Mouse (Mus musculus) liver, adult 10 weeks (tissue): ENCODE results near the gene Vma21-ps. TPM values are rescaled to one million over a fixed set of nuclear protein-coding genes. Genes with fewer than 3 reads are reported as not detected.

Experiments used
- polyA plus RNA-seq: library from polyadenylated mRNA; stranded (reverse); fragments of 350-450 nt; fragmentation: Illumina TruSeq; extraction: RNeasy Lipid Tissue Mini Kit (QIAGEN cat#74804); gene quantifications from one replicate; pipeline ENCODE4 v1.2.3, GENCODE M21; 2014; ENCODE audit warnings: low read depth, low replicate concordance

Gene Vma21-ps
- polyA plus RNA-seq, result not detected

DNA sequence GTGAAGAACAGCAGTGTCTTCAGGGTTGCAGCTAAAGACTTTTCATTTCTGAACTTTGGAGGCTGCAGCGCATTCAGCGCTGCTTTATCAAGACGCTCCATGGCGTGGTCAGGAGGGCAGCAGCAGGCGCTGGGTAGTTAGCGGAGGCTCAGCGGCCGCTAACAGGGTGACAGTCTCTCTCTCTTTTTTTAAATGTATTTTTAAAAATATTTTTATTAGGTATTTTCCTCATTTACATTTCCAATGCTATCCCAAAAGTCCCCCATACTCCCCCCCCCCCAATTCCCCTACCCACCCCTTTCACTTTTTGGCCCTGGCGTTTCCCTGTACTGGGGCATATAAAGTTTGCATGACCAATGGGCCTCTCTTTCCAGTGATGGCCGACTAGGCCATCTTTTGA, at the start of gene Vma21-ps:
TSS of gene Vma21-ps (minus strand) at position 101 of the 400 bp plus-strand sequence.

Other genes with a start within 250 kb of the Vma21-ps start
- gene Smc2, start 58.0 kb downstream of the Vma21-ps start, polyA plus RNA-seq, result 3.1 TPM
- not detected for gene Toporsl, start 99.0 kb upstream of the Vma21-ps start, polyA plus RNA-seq